Mouse (Mus musculus): ENCODE results near the gene Zfp384.

DNA sequence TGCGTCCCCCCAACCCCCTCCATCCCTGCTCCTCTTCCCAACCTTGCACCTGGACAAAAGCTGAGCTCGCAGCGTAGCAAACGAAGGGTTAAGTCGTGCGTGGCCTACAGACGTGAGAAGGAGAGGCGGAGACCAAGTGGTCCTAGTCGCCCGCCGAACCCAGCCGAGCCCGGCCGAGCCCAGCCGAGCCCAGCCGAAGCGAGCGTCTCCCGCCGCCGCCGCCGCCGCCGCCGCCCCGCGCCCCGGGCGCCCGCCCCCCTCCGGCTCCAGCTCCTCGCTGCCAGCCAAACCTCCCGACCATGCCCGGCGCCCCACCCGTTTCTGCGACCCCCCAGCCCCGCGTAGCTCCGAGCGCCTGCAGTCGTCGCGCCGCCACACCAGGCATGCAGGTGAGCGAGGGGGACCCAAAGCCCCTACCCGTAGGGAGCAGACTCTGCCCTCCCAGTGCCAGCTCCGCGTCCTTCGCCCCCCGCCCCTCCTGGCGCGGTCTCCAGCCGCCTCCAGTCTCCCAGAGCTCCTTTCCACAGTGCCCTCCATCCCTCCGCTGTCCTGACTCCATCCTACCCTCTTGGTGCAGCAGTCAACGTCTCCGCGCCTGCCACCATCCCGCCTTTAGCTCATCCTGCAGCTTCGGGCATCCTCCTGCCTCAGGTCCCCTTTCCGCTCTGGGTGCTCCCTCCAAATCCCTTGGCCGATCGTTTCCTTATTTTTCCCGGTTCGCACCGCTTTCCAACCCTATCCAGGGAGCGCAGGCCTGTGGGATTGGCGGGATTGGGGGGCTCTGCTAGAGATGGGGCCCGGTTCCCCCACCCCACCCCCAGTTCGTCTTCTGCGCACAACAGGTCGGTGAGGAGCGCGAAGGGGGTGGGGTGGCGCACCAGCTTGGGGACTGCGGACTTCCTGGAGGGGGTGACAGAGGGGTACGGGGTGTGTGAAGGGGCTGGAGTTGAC lies 12.1 kb upstream of the Zfp384 start, which contains the start of gene Pianp:
- TF ChIP-seq CTCF (IDR thresholded peaks at IDR 0.05; ENCODE audit: low read depth) = no peak
- TF ChIP-seq EP300 (IDR thresholded peaks at IDR 0.05; ENCODE audit: low read depth) = no peak

Data from heart, postnatal 0 days (tissue).